Mouse (Mus musculus) hindbrain, embryonic 12.5 days (tissue): ENCODE measurements around the gene Map4. TPM values are rescaled to one million over a fixed set of nuclear protein-coding genes. Genes with fewer than 3 reads are reported as not detected.

Experiments used
- ATAC-seq: fragments of 200-750 bp; cut with Nextera tagmentation; 2 replicates; pipeline ENCODE4 v1.8.0; 2017; ENCODE audit warnings: moderate TSS enrichment; ENCODE audit not compliant: low FRiP score
- H3K27ac ChIP-seq: fragments of 300-500 bp; sonication (generic); 2 replicates; pipeline ENCODE4 v1.5.1; 2016; ENCODE audit warnings: mild to moderate bottlenecking
- H3K27me3 ChIP-seq: fragments of 300-500 bp; sonication (generic); 2 replicates; pipeline ENCODE4 v1.6.1; 2016; ENCODE audit warnings: mild to moderate bottlenecking
- H3K36me3 ChIP-seq: fragments of 300-500 bp; sonication (generic); 2 replicates; pipeline ENCODE4 v1.6.1; 2016; ENCODE audit warnings: mild to moderate bottlenecking
- H3K4me1 ChIP-seq: fragments of 300-500 bp; sonication (generic); 2 replicates; pipeline ENCODE4 v1.6.1; 2016
- H3K4me2 ChIP-seq: fragments of 300-500 bp; sonication (generic); replicated peaks from 2 replicates; pipeline ENCODE4 v1.6.1; 2016; ENCODE audit warnings: mild to moderate bottlenecking
- H3K4me3 ChIP-seq: fragments of 300-500 bp; sonication (generic); 2 replicates; pipeline ENCODE4 v1.5.1; 2016; ENCODE audit warnings: mild to moderate bottlenecking
- H3K9ac ChIP-seq: fragments of 300-500 bp; sonication (generic); 2 replicates; pipeline ENCODE4 v1.6.1; 2016; ENCODE audit warnings: mild to moderate bottlenecking, moderate library complexity
- H3K9me3 ChIP-seq: fragments of 300-500 bp; sonication (generic); replicated peaks from 2 replicates; pipeline ENCODE4 v1.6.1; 2016; ENCODE audit warnings: mild to moderate bottlenecking
- WGBS: fragments of 180-500 bp; shearing (Covaris S2); methylation state at CpG from one replicate; pipeline ENCODE4 v1.1.7; 2016; 5-methylcytosine and 5-hydroxymethylcytosine counted together
- polyA plus RNA-seq: library from polyadenylated mRNA; unstranded; fragments of >200 nt; fragmentation: Nextera tagmentation; extraction: Ambion mirVana; gene quantifications from 2 replicates; pipeline ENCODE4 v1.2.1, GENCODE M21; 2016

The Map4 gene
- polyA plus RNA-seq, 1 experiment from 2014 or later: 137 TPM

GRCm38 (mm10) chr9:109932361-109932755, 1.1 kb downstream of the Map4 start:
- Histone ChIP-seq H3K9ac (peak overlapping the region; percentile 84), H3K4me2 (peak overlapping the region; percentile 78), H3K4me1 (peaks cover 12% of the 10 kb centered on the region), H3K4me3 (peak overlapping the region; percentile 92), H3K9me3 (no peaks in the 10 kb centered on the region), H3K27me3 (no peaks in the 10 kb centered on the region), H3K36me3 (no peaks in the 10 kb centered on the region), H3K27ac (peak overlapping the region; percentile 96)
- WGBS: under 1% methylated on average over 20 of the region's 20 CpGs
- peak; percentile 0; the same call in 1 of the 2 replicates for ATAC-seq

GRCm38 (mm10) chr9:109932756-109933375, 1.6 kb downstream of the Map4 start:
- peak overlapping the region; percentile 84 for H3K9ac ChIP-seq
- WGBS: 2% methylated on average over 12 of the region's 12 CpGs
- peak overlapping the region; percentile 78 for H3K4me2 ChIP-seq
- ATAC-seq: no peak
- no peaks in the 10 kb centered on the region for H3K27me3 ChIP-seq
- no peaks in the 10 kb centered on the region for H3K36me3 ChIP-seq
- H3K27ac ChIP-seq: peak overlapping the region; percentile 96
- peak overlapping the region; percentile 92 for H3K4me3 ChIP-seq
- H3K9me3 ChIP-seq: no peaks in the 10 kb centered on the region
- H3K4me1 ChIP-seq: peaks cover 12% of the 10 kb centered on the region

- no peaks in the 10 kb centered on the region for H3K9me3 ChIP-seq
- no peak overlapping the region for H3K4me3 ChIP-seq
- H3K4me1 ChIP-seq: no peaks in the 10 kb centered on the region; the same call in 1 of the 2 replicates
- no peak overlapping the region for H3K4me2 ChIP-seq
- no peaks in the 10 kb centered on the region for H3K27me3 ChIP-seq
- ATAC-seq: no peak
- no peaks in the 10 kb centered on the region for H3K36me3 ChIP-seq
- WGBS: 92% methylated on average over 3 of the region's 3 CpGs
- no peak overlapping the region for H3K27ac ChIP-seq
- H3K9ac ChIP-seq: no peak overlapping the region
Observed at GRCm38 (mm10) chr9:109939401-109939800, 8.1 kb downstream of the Map4 start.

GRCm38 (mm10) chr9:109942796-109943195, 11.5 kb downstream of the Map4 start:
- Histone ChIP-seq H3K36me3 (no peaks in the 10 kb centered on the region), H3K9me3 (no peaks in the 10 kb centered on the region), H3K9ac (no peak overlapping the region), H3K27ac (no peak overlapping the region), H3K4me1 (no peaks in the 10 kb centered on the region), H3K4me2 (no peak overlapping the region), H3K27me3 (no peaks in the 10 kb centered on the region), H3K4me3 (no peak overlapping the region)
- no peak for ATAC-seq
- 71% methylated on average over 4 of the region's 4 CpGs for WGBS

GRCm38 (mm10) chr9:109944712-109945111, 13.5 kb downstream of the Map4 start:
- Histone ChIP-seq H3K4me2 (no peak overlapping the region), H3K9me3 (no peaks in the 10 kb centered on the region), H3K27ac (no peak overlapping the region), H3K36me3 (no peaks in the 10 kb centered on the region), H3K4me1 (no peaks in the 10 kb centered on the region), H3K4me3 (no peak overlapping the region), H3K9ac (no peak overlapping the region), H3K27me3 (no peaks in the 10 kb centered on the region)
- no peak for ATAC-seq
- WGBS: 94% methylated on average over 2 of the region's 2 CpGs

GRCm38 (mm10) chr9:109948546-109948945, 17.3 kb downstream of the Map4 start:
- Histone ChIP-seq H3K9ac (no peak overlapping the region), H3K27ac (no peak overlapping the region), H3K4me2 (no peak overlapping the region), H3K4me3 (no peak overlapping the region), H3K9me3 (no peaks in the 10 kb centered on the region), H3K27me3 (no peaks in the 10 kb centered on the region), H3K36me3 (no peaks in the 10 kb centered on the region), H3K4me1 (no peaks in the 10 kb centered on the region)
- no peak for ATAC-seq

- WGBS: 93% methylated on average over 4 of the region's 4 CpGs
- ATAC-seq: no peak
- H3K27ac ChIP-seq: no peak overlapping the region
- no peaks in the 10 kb centered on the region for H3K27me3 ChIP-seq
- no peak overlapping the region for H3K4me2 ChIP-seq
- no peak overlapping the region for H3K9ac ChIP-seq
- no peak overlapping the region for H3K4me3 ChIP-seq
- no peaks in the 10 kb centered on the region for H3K36me3 ChIP-seq
- no peaks in the 10 kb centered on the region for H3K9me3 ChIP-seq
- no peaks in the 10 kb centered on the region for H3K4me1 ChIP-seq
Observed at GRCm38 (mm10) chr9:109949801-109950200, 18.5 kb downstream of the Map4 start.

- Histone ChIP-seq H3K4me1 (no peaks in the 10 kb centered on the region), H3K9me3 (no peaks in the 10 kb centered on the region), H3K27me3 (no peaks in the 10 kb centered on the region), H3K4me2 (no peak overlapping the region), H3K36me3 (no peaks in the 10 kb centered on the region), H3K9ac (no peak overlapping the region), H3K4me3 (no peak overlapping the region), H3K27ac (no peak overlapping the region)
- ATAC-seq: no peak
- 88% methylated on average over 8 of the region's 8 CpGs for WGBS
Observed at GRCm38 (mm10) chr9:109953538-109953937, 22.3 kb downstream of the Map4 start.

- Histone ChIP-seq H3K27ac (no peak overlapping the region), H3K4me3 (no peak overlapping the region), H3K27me3 (no peaks in the 10 kb centered on the region), H3K9me3 (no peaks in the 10 kb centered on the region), H3K4me2 (no peak overlapping the region), H3K9ac (no peak overlapping the region), H3K4me1 (no peaks in the 10 kb centered on the region), H3K36me3 (no peaks in the 10 kb centered on the region)
- no peak for ATAC-seq
Observed at GRCm38 (mm10) chr9:109954631-109955030, 23.4 kb downstream of the Map4 start.

GRCm38 (mm10) chr9:109959456-109960150, 28.3 kb downstream of the Map4 start:
- H3K4me2 ChIP-seq: no peak overlapping the region
- H3K9ac ChIP-seq: no peak overlapping the region
- 46% methylated on average over 5 of the region's 5 CpGs for WGBS
- H3K27me3 ChIP-seq: no peaks in the 10 kb centered on the region
- no peak overlapping the region for H3K4me3 ChIP-seq
- H3K9me3 ChIP-seq: no peaks in the 10 kb centered on the region
- no peak for ATAC-seq
- H3K4me1 ChIP-seq: no peaks in the 10 kb centered on the region
- H3K27ac ChIP-seq: no peak overlapping the region
- H3K36me3 ChIP-seq: no peaks in the 10 kb centered on the region

- Histone ChIP-seq H3K9me3 (no peaks in the 10 kb centered on the region), H3K27ac (no peak overlapping the region), H3K9ac (no peak overlapping the region), H3K27me3 (no peaks in the 10 kb centered on the region), H3K4me3 (no peak overlapping the region), H3K4me2 (no peak overlapping the region), H3K36me3 (no peaks in the 10 kb centered on the region), H3K4me1 (no peaks in the 10 kb centered on the region)
- ATAC-seq: no peak
- WGBS: 95% methylated on average over 4 of the region's 4 CpGs
Observed at GRCm38 (mm10) chr9:109960593-109960992, 29.3 kb downstream of the Map4 start.

GRCm38 (mm10) chr9:109964761-109965160, 33.5 kb downstream of the Map4 start:
- Histone ChIP-seq H3K4me1 (no peaks in the 10 kb centered on the region), H3K9ac (no peak overlapping the region), H3K27me3 (no peaks in the 10 kb centered on the region), H3K36me3 (no peaks in the 10 kb centered on the region), H3K4me3 (no peak overlapping the region), H3K9me3 (no peaks in the 10 kb centered on the region), H3K4me2 (no peak overlapping the region), H3K27ac (no peak overlapping the region)
- no peak for ATAC-seq
